Mouse (Mus musculus): ENCODE data around the gene Ptprm. TPM values are rescaled to one million over a fixed set of nuclear protein-coding genes. Genes with fewer than 3 reads are reported as not detected.

Ptprm gene
- polyA plus RNA-seq, 1 experiment: not detected

DNA sequence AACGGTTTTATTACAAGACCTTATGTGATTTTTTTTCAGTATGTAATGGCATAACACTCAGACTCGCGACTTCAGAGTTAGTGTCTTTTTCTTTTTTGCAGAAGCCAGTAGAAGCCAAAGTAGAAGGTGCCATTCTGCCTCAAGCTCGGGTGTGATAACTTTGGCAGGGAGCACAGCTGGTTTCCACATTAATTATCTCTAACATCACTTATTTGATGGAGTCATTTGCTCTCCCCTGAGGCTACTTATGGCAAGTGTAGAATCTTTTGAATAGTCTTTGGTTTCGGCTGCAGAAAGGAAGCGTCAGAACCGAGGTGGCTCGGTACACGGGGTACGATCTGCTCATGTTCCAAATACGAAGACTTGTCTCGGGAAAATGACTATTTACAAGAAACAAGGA, 620.7 kb downstream of the Ptprm start:
- TF ChIP-seq GATA1 (IDR thresholded peaks at IDR 0.05; ENCODE audit: low read length): no peak

DNA sequence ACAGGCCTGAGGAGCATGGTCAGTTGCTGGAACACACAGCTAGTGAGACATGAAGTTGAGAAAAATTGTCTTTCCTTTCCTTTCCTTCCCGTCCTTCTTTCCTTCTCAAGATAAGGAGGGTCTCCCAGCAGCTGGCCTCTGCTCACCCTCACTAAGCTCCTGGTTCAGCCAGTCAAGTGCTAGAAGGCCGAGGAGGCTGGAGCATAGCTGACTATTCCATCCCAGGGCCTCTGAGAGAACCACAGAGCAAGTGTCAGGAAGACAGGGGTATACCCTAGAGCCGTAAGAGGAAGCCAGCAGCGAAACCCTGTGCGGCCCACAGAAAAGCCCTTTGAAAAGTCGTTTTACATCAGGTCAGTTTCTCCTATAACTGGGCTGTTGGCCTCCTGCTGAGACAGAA, 624.3 kb downstream of the Ptprm start:
- no peak for TF ChIP-seq GATA1 (IDR thresholded peaks at IDR 0.05; ENCODE audit: low read length)

DNA sequence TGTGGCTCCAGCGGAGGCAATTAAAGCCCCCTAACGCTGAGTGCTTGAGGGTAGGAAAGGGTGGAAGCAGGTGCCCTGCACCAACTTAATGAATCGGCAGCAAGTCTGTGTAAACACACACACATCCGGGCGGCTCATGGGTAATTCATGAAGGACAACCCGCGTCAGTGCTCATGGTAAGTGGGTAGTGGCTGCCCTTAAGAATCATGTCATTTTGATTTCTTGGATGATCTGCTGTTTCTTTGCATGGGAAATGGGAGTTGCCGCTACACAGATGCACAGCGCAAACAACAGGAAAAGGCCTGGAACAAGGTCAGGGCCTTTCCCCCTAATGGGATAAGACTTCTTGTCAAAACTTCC, 633.3 kb downstream of the Ptprm start:
- TF ChIP-seq GATA1 (IDR thresholded peaks at IDR 0.05; ENCODE audit: low read length): no peak

DNA sequence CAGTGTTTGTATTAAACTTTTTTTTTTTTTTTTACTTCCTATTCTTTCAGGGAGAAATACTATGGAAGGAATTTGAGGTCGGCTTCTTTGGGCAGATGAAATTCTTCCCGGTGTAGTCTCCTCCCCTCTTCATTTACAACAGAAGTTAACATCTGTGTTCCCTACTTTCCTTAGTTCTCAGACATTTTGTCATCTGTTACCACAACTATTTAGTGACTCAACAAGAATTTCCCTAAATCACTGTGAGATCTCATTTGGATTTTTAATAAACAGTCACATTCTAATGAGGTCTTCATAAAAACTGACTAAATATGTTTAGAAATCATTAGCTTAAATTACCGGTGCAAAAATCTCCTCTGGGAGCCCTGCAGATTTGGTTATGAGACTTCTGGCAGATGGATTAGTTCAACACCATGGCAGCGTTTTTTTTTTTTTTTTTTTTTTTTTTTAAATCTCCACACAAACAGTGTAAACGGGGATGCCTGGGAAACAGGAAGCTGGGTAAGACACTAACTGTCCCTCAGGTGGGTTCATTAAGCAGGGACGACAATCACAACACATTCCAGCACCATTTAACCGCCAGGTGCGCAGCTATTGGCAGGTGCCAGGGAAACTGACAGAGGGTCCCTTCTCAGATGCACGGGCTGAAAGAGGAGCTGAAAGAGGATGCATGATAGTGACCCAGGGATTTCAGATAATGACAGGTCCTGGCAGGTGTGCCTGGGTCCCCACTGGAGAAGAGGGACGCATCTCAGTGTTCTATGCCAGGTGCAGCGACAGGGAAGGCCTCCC, 633.9 kb downstream of the Ptprm start:
- no peak for TF ChIP-seq GATA1 (IDR thresholded peaks at IDR 0.05; ENCODE audit: low read length)

DNA sequence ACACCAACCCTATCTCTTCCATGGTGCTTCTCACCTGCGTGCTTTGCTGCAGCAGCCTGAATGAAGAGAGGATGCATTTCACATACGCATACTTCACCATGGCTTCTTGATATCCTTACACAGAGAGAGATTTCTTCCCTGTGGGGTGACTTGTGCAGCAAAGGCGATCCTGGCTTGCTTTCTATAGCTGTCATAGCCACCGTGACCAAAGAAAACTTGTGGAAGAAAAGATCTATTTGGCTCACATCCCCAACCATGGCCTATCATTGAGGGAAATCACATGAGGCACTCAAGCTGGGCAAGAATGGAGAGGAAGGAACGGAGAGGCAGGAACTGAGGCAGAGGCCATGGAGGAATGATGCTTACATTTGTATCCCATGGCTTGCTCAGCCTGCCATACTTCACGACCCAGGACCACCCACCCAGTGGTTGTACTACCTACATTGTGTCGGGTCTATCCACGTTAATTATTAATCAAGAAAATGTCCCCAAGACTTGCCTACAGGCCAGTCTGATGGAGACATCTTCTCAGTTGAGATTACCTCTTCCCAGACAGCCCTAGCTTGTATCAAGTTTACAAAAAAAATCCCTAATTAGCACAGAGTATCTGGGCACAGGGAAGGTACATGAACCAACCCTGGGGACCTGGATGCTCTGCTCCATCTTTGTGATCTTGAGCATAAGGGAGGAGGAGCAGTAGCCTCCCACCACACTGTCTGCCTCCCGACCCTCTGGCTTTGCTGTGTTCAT, 641.6 kb downstream of the Ptprm start:
- TF ChIP-seq GATA1 (IDR thresholded peaks at IDR 0.05; ENCODE audit: low read length): no peak

DNA sequence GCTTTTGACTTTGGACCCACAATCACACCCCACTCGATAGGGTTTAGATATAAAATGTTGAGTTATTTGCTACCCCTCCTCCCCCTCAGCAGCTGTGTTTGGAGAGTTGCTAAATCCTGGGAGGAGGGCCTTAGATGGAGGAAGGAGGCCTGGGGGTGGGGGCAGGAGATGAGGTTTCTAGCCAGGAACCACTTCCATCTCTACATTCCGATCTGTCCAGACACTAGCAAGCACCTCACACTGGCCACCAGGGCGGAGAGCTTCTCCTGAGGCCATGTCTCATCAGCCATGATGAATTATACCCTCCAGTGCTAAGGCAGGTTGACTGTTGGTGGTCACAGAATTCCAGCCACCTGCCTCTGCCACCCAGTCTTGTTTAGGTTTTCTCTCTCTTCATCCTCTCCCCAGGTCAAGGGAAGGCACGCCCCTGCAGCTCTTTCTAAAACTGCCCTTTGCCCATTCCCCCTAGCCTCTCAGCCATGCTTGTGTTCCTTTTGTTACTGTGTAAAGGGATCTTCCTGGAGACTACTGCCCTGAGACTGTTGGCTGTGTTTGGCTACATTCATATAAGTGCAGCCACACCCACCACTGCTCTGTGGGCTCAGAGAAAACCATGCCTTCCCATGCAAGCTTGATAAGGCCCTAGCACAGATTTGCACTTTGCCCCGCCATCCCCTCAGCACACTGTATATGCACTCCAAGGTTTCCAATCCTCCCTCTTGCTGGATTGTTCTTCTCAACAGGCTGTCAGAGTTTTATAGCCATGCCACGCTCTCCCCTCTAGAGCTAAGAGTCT, 642.8 kb downstream of the Ptprm start:
- no peak for TF ChIP-seq GATA1 (IDR thresholded peaks at IDR 0.05; ENCODE audit: low read length)

DNA sequence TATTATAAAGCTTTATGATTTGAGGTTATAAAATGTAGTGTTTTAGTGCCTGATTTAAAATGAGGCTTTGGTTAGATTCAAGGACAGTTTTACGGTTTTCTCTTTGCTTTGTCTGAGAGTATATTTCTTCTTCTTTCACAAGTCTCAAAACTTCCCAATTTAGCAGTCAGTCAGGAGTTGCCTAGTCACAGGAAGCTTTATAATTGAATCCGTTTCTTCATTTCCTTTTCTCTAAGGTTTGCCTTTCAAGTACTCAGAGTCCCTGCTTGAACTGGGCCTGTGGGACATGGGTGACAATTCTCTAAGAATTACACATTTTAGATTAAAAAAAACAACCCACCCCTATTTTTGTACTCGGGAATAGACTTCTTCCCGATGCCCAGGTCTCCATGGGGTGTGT, 643.7 kb downstream of the Ptprm start:
- TF ChIP-seq GATA1 (IDR thresholded peaks at IDR 0.05; ENCODE audit: low read length): no peak

DNA sequence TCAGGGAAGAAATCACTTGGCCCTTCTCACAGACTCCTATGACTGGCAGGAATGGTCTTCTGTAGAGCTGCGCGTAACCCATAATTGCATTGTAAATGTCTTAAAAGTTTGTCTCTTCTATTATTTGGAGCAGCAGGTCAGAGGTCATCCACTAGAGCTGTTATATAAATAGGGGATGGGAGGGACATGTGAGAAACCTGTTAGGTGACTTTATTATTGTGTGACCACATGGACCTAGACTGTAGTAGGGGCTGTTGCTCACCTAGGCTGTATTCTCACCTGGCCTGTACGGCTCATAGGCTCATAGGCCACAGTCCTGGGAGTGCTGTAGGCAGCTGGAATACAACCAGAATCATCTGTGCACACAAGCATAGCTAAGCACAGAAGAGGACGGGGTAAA, 645.5 kb downstream of the Ptprm start:
- no peak for TF ChIP-seq GATA1 (IDR thresholded peaks at IDR 0.05; ENCODE audit: low read length)

DNA sequence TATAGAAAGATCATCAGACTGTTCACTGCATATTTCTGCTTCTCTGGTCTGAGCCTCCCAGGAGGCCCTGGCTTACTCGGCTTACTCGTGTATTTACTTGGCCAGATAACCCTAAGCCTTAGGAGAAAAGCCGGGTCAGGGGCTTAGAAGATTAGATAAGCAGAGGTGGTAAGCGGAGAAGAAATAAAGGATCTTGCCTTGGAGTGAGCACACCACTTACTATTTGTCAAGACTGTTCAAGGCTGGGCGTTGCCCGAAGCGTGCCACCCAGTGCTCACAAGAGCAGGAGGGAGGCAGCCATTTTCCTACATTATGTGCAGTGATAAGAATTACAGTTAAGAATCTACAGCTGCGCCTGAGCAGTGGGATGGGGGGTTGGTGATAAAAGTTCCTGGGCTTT, 646.6 kb downstream of the Ptprm start:
- no peak for TF ChIP-seq GATA1 (IDR thresholded peaks at IDR 0.05; ENCODE audit: low read length)

DNA sequence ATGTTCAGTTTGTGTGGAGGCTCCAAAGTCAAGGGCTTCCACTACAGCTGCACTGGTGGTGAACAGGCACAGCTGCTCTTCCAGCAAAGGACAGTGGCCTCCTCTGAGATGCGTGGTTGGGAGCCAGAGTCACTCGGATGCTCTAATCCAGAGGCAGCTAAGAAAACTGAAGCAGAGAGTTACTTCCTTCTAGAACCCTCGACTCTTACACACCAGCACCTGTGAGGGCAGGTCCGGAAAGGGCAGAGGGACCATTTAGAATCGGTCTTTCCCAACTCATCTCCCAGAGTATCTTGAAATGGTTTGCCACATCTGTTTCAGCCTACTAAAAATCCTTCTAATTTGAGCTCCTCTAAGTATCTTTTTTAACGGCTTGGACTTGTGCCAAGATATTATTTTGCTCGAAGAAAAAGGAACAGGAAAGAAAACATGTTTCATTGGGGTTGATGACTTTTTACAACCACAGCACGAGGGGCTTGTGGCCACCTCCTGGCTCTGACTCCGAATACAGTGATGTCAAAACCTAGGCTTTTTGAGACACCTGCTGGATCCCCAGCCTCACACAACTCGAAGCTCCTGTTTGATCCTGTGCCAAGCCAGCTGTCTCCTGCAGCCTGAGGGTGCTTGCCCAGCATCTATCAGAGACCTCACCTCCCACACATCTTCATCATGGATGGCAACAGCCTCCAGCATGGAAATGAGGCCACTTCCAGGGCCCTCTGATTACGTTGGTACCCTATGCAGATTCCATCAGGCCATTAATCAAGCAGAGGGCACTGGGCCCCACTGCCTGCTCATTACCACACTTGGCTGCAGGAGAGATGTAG, 652.7 kb downstream of the Ptprm start:
- TF ChIP-seq GATA1 (IDR thresholded peaks at IDR 0.05; ENCODE audit: low read length): no peak

DNA sequence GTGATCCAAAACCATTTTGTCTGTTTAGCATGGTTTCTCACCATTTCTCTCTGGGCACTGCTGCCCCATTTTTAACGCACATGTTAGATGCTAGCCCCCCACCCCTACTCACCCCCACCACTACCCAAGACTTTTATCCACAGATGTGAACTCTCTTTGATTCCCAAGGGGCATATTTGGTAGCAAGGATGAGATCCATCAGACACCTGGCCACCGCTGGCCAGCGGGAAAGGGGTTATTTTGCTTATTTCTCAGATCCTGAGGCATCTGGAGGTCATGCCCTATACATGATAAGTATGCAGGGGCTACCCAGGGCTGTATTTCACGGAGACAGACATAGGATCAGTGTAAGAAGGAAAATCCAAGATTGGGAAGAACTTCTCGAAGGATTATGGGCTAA, 654.4 kb downstream of the Ptprm start:
- TF ChIP-seq GATA1 (IDR thresholded peaks at IDR 0.05; ENCODE audit: low read length): no peak

DNA sequence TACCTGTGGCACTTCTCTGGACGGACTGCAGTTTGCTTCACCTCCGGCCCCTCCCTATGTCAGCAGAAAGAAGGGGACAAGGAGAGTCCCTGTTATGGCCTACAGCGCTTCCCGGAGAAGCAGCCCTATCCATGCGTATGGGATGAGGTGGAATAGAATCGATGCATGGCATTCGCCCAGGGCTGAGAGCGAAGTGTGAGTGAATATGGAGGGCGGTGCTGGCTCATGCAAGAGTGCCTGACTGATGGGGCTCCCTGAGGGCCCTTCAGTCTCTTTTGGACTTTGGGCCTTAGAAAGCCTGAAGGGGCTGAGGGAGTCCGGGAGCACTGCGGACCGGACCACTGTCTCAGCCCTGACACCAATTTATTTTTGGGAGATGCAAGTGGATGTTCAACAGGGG, 656.6 kb downstream of the Ptprm start:
- TF ChIP-seq GATA1 (IDR thresholded peaks at IDR 0.05; ENCODE audit: low read length): no peak

DNA sequence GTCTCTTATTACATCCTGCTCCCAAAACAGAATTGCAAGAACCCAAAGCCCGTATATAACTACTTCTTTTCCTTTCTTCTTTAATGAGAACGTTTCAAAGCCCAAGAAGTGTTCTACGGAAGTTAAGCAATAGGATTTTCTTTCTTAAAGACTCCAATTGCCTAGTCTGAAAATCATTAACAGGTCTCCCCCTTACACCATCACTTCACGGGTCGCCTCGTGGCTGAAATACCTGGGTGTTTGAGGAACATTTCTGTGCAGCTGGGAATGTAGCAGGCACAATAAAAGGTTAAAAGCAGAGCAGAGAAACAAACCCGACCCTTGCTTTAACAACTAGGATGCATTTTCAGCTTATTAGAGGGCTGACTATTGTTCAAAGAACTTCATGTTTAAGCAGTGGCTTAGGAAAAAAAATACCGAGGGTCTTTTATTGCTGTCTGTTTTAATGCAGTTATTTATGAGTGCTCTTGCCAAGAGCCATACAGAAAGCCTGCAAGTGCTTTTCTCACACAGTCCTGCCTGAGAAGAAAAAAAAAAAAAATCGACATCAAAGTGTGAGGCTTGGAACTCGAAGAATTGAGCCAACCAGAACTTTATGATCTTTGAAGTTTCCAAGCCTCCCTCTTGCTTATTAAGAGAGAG, 657.6 kb downstream of the Ptprm start:
- TF ChIP-seq GATA1 (IDR thresholded peaks at IDR 0.05; ENCODE audit: low read length): no peak

DNA sequence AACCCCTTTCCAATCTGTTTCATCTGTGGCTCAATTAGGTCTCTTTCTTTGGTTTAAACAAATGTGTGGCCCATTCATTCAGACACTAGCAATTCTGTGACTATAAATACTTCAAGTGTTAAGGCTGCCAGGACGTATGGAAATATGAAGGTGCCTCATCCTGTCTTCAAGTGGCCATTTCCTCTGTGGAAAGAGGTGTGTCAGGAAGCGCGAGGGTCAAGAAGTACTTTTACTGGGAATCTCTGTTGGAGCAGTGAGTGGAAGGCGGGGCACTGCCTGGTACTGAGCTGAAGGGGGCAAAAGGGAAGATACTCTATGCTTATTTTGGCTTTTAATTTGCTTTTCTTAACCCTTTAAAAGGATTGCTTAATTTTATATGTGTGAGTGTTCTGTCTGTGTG, 659.9 kb downstream of the Ptprm start:
- TF ChIP-seq GATA1 (IDR thresholded peaks at IDR 0.05; ENCODE audit: low read length): no peak
